Mouse (Mus musculus): ENCODE results near the gene Bean1.

Bean1 gene

DNA sequence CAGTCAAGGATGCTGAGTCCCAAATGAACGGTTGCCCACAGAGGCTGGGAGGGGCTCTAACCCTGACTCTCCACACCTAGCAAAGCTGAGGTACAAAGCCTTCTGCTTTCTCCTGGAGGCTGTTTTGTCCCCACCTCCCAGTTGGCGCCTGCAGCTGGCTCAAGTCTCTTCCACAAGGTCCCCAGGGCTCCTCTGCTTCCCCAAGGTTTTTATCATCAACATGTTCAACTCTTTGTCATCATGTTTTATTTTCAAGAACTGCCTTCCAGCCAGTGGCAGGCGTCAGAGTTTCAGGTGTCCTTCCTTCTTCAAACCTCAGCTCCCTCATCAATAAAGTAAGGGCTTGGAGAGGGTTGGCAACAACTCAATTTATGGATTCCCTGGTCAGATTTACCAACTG lies 781 bp upstream of the Bean1 start:
- no peak for ATAC-seq (ENCODE audit: insufficient number of reproducible peaks, low FRiP score, low TSS enrichment)

DNA sequence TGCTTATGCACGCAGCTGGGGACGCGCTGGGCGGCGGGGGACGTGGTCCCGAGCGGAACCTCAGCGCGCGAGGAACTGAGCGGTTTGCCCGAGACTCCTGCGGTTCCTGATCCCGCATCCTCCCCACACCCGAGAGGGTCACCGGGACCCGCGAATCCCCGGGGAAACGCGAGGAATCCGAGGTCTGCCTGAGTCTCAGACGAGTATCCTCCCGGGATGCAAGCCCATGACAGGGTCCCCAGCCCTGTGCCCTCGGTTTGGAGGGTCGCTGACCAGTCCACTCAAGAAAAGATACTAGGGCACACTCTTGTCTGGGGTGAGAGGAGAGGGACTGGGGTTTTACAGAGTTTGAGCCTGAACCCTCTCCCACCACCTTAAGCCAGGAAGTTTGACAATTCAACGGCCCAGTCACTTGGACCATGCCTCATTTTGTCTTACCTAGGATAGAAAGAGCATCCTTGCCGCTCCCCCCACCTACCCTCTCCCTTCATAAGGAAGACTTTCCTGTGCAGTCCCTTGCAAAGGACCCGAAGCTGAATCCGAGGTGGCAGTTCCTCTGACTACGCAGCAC lies 893 bp downstream of the Bean1 start:
- ATAC-seq (ENCODE audit: insufficient number of reproducible peaks, low FRiP score, low TSS enrichment), result no peak

DNA sequence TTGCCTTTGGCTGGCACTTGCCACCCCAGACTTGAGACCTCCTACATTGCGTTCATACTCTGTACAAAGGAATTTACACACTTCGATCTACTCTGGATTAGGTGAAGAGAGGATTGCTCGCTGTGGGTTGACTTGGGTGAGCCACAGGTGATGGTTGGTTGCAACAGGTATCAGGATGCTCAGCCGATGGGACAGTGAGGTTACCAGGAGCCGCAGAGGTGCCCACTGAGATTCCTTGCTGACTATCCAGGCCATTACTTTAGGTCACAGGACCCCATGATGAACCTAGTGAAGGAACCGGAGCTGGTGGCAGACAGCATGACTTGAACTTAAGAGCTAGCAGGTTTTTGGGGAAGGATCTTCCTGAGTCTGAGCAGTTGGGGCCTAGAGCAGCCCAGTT lies 2.2 kb downstream of the Bean1 start:
- ATAC-seq (ENCODE audit: insufficient number of reproducible peaks, low FRiP score, low TSS enrichment), result no peak

DNA sequence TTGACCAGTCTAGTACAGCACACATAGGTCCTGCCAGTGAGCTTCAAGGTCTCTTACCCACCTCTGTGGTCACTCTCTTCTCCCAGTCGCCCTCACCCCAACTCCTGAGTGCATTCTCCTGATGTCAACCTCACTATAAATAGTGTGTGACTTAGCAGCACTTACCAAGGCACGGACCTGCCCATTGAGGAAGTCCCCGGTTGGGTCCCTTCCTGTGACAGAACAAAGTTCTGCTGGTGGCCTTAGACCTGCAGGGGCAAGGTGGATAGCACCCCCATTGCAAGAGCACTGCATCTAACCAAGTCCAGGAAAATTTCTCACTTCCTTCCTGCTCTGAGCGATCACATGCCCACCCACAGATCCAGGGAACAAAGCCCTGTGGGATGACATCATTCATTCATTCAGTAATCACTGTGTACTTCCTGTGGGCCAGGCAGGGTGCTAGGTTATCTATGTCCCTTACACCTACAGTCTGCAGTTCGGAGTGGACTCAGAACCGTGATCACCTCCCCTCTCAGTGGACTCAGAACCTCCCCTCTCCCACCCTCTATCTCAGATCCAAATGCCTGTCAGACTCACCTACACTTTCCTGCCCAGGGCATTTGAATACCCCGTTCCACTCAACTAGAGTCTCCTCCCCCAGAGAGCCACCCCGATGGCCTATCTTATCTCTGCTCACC lies 5.7 kb downstream of the Bean1 start:
- ATAC-seq (ENCODE audit: insufficient number of reproducible peaks, low FRiP score, low TSS enrichment), result no peak

DNA sequence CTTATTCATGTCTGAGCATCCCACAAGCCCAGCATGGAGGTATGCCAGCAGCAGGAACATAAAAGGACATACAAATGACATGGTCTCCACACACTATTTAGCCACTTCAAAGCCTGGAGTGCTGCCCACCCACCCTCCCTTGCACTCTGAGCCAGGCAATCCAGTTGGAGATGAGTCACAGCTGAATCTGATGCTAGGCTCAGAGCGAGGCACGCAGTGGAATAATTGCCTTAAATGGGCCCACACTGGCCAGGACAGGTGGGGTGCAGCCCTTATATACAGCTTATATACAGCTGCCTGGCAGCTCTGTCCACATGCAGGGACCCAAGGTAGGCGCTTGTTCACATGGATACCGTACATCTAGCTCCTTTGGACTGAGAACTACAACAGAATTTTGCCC lies 6.8 kb downstream of the Bean1 start:
- no peak for ATAC-seq (ENCODE audit: insufficient number of reproducible peaks, low FRiP score, low TSS enrichment)

DNA sequence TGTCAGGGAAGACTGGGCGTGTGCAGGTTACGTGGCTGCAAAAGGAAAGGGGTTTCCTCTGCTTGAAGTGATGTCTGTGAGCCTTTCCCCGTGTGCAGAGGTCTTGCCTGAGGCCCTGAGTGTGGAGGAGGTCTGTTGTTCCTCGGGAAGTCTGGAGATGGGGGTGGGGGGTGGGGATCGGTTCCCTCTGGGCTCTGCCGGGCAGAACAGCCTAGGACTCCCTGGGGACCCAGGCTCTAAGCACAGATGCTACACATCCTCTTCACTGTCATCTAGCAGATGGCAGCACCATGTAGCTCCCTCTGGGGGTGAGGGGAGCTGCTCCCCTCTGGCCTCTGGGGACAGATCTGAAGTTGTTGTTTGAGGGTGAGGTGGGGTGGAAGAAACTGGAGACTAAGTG lies 14.7 kb downstream of the Bean1 start:
- ATAC-seq (ENCODE audit: insufficient number of reproducible peaks, low FRiP score, low TSS enrichment), result no peak

DNA sequence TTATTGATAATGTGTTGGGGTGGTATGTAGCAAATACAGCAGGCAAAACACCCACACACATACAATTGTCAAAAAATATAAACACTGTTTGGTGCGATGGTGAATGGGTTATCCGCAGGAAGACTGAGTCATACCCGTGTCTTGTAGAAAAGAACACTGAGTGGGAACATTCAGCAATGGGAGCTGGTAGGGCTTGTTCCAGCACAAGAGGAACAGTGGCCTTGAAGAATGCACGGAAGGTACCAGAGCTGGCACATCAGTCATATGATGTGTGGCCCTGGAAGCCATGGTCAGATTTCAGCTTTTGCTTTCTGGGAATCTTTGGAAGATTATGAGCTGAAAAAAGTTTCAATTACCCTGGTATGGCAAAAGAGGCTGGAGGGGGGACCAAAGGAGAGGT lies 16.6 kb downstream of the Bean1 start:
- no peak for ATAC-seq (ENCODE audit: insufficient number of reproducible peaks, low FRiP score, low TSS enrichment)

DNA sequence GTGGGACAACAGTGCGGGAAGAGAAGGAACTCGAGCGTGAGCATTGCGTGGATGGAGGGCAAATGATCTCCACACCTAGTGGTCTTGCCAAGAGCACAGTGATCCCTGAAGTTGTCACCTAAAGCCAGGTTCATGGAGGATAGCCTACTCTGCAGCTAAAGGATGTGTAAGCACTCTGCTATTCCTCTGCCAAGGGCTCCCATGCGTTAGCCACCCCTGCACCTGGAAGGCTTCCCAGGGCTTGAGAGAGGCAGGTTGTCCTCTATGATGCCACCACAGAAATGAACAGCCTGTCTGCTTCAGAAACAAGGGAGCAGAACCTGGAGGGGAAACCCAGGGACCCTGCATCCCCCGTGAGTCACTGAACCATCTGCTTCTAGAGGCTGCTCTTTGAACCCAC lies 17.4 kb downstream of the Bean1 start:
- ATAC-seq (ENCODE audit: insufficient number of reproducible peaks, low FRiP score, low TSS enrichment), result no peak

DNA sequence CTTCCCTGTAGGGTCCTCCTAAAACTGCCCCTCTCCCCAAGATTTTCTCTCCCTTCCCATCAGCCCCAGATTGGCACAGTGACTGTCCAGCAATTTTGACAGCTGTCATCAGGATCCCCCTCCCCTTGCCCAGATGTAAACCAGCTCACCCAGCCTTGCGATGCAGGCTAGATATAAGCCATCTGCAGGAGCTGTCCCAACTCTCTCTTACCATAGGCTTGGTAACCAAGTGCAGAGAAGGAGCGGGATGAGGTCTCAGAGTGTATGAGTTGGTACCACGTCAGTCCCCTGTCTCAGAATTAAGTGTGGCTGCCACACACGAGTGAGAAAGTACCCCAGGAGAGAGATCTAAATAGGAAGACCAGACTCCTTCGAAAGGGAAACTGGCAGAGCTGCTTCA lies 18.2 kb downstream of the Bean1 start:
- ATAC-seq (ENCODE audit: insufficient number of reproducible peaks, low FRiP score, low TSS enrichment), result no peak

DNA sequence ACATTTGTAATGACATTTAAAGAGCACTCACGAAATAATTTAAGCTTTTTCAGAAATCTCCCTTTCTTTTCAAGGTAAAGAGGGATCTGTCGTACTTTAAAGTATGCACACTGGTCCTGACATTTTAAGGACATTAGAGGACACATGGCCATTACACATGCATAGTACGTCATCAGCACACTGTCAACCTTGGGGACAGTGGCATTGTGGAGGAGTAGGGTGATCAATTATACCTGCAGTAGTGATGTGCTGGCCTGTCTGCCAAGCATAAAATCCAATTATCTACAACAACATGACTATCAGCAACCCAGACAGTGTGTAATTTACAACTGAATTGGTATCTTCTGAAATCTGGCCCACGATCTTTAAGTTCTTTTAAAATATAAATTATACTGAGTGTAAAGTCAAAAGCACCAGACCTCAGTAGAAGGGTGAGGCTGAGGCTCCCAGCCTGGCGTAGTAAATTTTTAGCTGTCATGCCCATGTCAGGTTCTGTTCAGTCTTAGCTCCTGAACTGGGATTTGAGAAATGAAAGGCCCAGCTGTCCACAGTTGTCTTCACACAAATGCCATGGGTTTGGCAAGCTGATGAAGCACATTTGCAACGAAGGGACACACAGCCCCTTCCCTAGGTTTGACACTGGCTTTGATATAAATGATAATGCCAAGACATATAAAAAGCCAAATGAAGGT lies 20.7 kb downstream of the Bean1 start:
- ATAC-seq (ENCODE audit: insufficient number of reproducible peaks, low FRiP score, low TSS enrichment), result no peak

DNA sequence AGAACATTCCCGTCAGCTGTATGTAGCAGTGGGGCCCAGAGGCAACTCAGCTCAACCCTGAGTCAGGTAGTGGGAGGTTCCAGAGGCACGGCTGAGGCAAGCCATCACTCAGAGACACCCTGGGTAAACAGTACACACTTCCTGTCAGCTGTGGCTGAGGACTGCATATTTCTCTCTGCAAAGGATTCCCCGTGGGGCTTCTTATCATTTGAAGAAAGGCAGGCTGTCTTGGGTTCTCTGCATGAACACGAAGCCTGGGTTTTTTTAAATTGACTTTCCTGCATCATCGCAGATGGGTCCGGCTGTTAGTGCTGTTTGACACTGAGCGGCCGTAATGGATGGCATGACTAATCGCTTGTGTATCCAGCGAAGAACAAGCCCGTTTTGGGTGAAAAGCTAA lies 21.3 kb downstream of the Bean1 start:
- no peak for ATAC-seq (ENCODE audit: insufficient number of reproducible peaks, low FRiP score, low TSS enrichment)

DNA sequence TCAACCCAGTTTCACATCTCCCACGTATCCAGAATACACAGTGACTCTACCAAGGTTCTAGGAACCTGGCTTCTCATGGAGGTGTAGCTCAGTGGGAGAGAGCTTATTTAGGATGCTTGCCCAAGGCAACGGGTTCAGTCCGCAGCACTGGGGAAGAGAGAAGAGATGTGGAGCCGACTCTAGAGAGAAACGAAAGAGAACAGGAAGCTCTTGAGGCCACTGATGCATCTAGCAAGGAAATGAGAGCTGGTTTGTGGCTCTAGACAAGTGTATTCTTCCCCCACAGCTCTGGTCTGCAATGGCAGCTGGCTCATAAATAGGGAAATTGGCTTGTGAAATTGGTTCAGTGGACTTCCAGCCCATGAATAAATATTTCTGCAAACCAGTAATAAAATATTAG lies 29.6 kb downstream of the Bean1 start:
- ATAC-seq (ENCODE audit: insufficient number of reproducible peaks, low FRiP score, low TSS enrichment), result no peak

DNA sequence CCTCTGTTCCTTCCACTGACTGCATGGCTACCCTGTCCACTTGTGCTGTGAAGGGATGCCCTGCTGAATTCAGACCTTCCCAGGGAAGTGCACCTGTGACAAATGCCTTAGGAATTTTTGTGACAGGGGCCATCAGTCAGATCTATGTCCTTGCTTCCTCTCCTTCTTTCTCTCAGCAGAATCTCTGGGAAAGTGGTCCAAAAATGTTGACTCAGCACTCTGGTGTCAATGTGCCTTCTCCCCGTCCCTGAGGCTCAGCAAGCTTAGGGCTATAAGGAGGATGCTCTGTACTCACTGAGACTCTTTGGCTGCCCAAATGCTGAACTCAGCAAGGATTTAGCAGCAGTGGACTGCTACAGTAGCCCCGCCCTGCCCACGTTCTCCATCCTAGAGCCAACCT lies 31.4 kb downstream of the Bean1 start:
- ATAC-seq (ENCODE audit: insufficient number of reproducible peaks, low FRiP score, low TSS enrichment), result no peak

DNA sequence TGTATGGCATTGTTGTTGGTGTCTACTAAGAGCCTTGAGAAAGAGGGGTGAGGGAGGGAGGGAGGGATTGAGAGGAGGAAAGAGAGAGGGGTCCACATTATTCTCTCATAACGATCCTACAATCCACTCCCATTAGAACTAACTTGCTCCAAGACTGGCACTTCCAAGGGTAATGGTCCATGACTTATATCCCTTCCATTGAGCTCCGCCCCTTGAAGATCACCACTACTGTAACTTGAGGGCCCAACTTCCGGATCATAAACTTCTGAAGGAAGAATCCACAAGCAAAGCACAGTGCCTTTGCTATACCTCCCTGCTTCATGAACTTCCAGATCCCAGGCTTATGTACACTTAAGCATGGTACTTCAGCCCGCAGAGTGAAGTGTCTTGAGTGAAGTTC lies 32.1 kb downstream of the Bean1 start:
- ATAC-seq (ENCODE audit: insufficient number of reproducible peaks, low FRiP score, low TSS enrichment), result no peak

DNA sequence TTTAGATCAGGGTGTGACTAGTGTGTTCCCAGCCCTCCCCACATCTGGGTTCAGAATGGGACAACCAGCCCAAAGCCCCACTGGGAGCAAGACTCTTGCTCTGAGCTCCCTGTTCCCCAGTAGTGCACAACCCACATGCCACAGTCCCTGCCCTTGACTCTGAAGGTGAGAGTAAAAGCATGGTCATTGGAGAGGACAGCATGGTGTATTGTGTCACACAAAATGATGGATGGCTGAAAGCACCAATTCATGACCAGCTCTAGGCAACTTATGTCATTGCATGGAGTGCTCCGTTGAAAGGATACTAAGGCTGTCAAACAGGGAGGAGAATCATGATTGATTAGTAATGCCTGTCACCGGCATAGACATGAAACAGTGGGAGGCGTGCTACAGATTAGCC lies 35.0 kb downstream of the Bean1 start:
- no peak for ATAC-seq (ENCODE audit: insufficient number of reproducible peaks, low FRiP score, low TSS enrichment)

DNA sequence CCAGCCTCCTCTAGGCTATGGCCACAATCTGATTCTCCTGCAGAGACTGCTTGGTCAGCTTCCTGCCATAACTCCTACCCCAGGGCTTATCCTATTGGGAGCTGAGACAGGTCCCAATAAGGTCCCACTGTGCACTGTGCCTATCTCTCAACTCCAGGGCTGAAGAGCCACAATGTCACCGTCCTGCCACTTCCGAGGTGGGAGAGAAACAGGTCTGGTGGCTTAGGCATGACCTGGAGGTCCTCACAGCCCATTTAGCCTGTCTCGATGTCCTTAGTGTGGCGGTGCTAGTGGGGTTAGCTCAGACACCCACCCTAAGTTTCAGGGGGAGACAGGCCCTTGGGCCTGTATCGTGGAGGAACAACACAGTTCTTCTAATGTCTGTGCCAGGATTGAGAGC lies 47.4 kb downstream of the Bean1 start:
- ATAC-seq (ENCODE audit: insufficient number of reproducible peaks, low FRiP score, low TSS enrichment), result no peak

DNA sequence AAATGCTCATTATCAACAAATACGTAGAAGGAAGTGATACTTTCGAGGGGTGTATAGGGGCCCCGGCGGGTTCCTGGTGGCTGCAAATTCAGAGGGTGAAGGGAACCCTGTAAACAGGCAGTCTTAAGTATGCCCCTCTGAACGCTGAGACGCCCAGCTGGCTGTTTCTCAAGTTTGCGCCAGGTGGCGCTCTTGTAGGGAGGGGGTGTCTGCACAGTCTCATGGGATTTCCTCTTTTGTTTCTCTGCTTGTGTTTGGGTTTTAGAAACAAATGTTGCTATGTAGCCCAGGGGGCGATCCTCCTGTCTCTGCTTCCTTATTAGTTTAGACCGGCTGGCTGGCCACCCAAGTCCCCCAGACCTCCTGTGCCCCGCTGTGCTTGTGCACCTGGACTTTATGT lies 48.8 kb downstream of the Bean1 start:
- ATAC-seq (ENCODE audit: insufficient number of reproducible peaks, low FRiP score, low TSS enrichment), result no peak

DNA sequence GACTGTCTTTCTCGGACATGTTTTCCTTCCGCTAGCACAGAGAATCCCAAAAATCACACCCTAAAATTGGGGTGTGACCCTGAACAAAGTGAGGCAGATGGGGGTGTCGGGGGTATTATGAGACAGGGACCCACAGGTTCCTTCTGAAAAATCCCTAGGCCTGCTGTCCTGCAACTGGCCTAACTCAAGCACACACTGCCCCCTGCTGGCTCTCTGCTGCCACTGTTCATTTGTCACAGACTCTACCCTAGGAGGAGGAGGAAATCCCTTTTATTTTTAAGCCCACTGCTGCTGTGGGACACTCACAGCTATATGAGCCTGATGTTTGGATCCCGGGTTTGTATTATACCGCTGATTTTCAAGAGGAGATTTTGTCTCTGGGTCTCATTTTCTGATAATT lies 49.6 kb downstream of the Bean1 start:
- peak; percentile 57 for ATAC-seq (ENCODE audit: insufficient number of reproducible peaks, low FRiP score, low TSS enrichment)

DNA sequence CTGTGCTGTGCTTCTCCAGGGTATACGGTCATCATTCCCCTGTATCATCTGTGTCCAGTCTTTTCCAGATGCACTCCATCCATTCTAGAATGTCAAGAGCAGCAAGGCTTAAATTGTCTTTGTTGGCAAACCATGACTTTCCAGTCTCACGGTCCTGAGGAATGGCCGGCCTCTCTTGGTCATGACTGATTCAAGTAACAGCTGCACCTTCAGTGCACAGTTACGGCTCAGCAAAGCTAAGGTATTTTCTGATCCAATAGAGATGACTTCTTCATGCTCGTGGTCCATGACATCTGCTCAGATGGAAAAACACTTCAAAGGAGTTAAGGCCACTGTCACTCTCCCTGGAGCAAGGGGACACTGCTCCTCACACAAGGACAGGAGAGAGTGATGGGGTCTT lies 56.8 kb downstream of the Bean1 start:
- no peak for ATAC-seq (ENCODE audit: insufficient number of reproducible peaks, low FRiP score, low TSS enrichment)

DNA sequence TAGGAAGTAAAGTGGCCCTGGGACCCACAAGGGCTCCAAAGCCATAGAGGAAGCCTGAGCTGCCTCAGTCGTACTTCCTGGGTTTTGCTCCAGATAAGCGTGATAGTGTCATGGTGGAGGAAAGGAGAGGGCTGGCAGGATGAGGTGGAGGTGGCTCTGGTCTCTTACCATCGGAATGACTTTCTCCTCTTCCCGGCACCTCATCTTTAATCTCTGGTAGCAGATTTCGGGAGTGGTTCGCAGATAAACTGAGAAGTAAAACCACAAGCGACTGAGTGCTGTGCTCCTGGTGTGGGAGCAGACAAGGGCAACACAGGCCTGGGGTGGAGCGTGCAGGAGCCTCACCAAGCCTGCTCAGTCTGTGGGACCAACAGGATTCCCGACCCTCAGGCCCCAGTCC lies 60.1 kb downstream of the Bean1 start:
- no peak for ATAC-seq (ENCODE audit: insufficient number of reproducible peaks, low FRiP score, low TSS enrichment)

DNA sequence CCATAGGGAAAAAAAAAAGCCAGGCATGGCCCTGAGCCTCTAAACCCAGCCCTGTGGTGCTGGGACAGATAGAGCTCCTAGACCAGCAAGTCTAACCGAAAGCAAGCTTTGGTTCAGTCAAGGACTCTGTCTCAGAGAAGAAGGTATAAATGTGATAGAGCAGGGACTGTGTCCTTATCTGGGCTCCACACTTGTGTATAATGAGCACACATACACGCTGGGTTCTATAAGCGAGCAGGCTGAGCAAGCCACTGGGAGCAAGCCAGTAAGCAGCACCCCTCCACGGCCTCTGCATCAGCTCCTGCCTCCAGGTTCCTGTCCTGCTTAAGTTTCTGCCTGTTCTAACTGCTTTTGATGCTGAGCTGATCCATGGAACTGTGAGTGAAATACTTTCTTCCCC lies 61.8 kb downstream of the Bean1 start:
- ATAC-seq (ENCODE audit: insufficient number of reproducible peaks, low FRiP score, low TSS enrichment), result no peak

DNA sequence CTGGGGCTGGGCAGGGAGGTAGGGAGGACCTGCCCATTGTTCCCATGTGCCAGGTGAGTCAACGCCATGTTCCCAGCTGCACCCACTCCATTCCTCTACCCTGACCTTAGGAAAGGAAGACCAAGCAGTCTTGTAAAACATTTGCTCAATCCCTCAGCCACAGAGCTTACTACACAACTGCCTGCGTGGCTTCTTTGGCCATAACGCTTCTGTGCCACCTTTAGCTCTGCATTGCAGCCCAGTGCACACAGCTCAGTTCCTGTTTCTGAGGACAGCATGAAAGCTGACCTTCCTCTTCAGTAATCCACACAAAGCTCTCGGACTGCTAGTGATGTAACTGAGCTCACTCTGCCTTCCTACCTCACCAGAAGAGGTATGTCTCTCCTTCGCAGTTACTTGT lies 62.7 kb downstream of the Bean1 start:
- no peak for ATAC-seq (ENCODE audit: insufficient number of reproducible peaks, low FRiP score, low TSS enrichment)
